Mouse (Mus musculus) liver, embryonic 11.5 days (tissue): ENCODE results near the gene Ndufs2. TPM values are rescaled to one million over a fixed set of nuclear protein-coding genes. Genes with fewer than 3 reads are reported as not detected.

Source experiments
- ATAC-seq: fragments of 200-750 bp; cut with Nextera tagmentation; replicated peaks from 2 replicates; pipeline ENCODE4 v1.8.0; 2017; ENCODE audit warnings: moderate number of reproducible peaks, mild to moderate bottlenecking, moderate TSS enrichment, moderate library complexity; ENCODE audit not compliant: low FRiP score
- DNase-seq: peaks from one replicate; pipeline ENCODE4 v3.0.0-alpha.2; 2017; ENCODE audit warnings: low spot score
- H3K27ac ChIP-seq: fragments of 300-500 bp; sonication (generic); 2 replicates; pipeline ENCODE4 v1.5.1; 2014; ENCODE audit warnings: mild to moderate bottlenecking, low read depth, low read length, control low read depth
- H3K27me3 ChIP-seq: fragments of 300-500 bp; sonication (generic); replicated peaks from 2 replicates; pipeline ENCODE4 v1.6.1; 2014; ENCODE audit warnings: low read length, mixed read lengths; ENCODE audit not compliant: control insufficient read depth, insufficient read depth
- H3K36me3 ChIP-seq: fragments of 300-500 bp; sonication (generic); 2 replicates; pipeline ENCODE4 v1.6.1; 2014; ENCODE audit warnings: mild to moderate bottlenecking, low read length, moderate library complexity, mixed read lengths; ENCODE audit not compliant: control insufficient read depth, insufficient read depth
- H3K4me1 ChIP-seq: fragments of 300-500 bp; sonication (generic); replicated peaks from 2 replicates; pipeline ENCODE4 v1.6.1; 2014; ENCODE audit warnings: low read length, mixed read lengths; ENCODE audit not compliant: control insufficient read depth, insufficient read depth
- H3K4me2 ChIP-seq: fragments of 300-500 bp; sonication (generic); 2 replicates; pipeline ENCODE4 v1.6.1; 2014; ENCODE audit warnings: mild to moderate bottlenecking, control low read depth, moderate library complexity
- H3K4me3 ChIP-seq: fragments of 300-500 bp; sonication (generic); 2 replicates; pipeline ENCODE4 v1.5.1; 2014; ENCODE audit warnings: low read depth, low read length, control low read depth
- H3K9ac ChIP-seq: fragments of 300-500 bp; sonication (generic); 2 replicates; pipeline ENCODE4 v1.6.1; 2014; ENCODE audit warnings: low read depth, low read length, control low read depth
- H3K9me3 ChIP-seq: fragments of 300-500 bp; sonication (generic); 2 replicates; pipeline ENCODE4 v1.6.1; 2016; ENCODE audit warnings: low read length, inconsistent platforms, mixed read lengths; ENCODE audit not compliant: control insufficient read depth
- WGBS: fragments of 180-500 bp; shearing (Covaris S2); extraction: QIAGEN DNeasy Blood & Tissue Kit; methylation state at CpG from one replicate; pipeline ENCODE4 v1.1.7; 2014; 5-methylcytosine and 5-hydroxymethylcytosine counted together
- polyA plus RNA-seq: library from polyadenylated mRNA; unstranded; fragments of >200 nt; fragmentation: Nextera tagmentation; extraction: Ambion mirVana; gene quantifications from 2 replicates; pipeline ENCODE4 v1.2.1, GENCODE M21; 2014

Gene Ndufs2
- polyA plus RNA-seq, 1 experiment from 2014 or later = 262 TPM

DNA sequence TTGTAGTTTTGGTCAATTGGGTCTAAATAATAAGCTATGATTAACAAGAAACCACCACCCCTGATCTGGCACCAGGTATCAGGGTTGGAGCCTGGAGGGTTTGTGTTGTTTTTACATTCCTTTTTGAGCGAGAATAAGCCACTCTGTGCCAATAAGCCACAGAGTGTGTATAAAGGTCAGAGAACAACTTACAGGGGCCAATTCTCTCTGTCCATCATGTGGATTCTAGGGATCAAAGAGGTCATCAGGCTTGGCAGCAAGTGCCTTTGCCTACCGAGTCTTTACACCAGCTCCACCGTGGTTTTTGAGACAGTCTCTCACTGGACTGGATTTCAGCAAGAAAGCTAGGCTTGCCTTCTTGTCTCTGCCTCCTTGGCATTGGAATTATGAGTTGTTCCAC, 38.3 kb downstream of the Ndufs2 start:
- H3K4me2 ChIP-seq = no peak overlapping the region
- no peaks in the 10 kb centered on the region for H3K9me3 ChIP-seq
- no peak overlapping the region for H3K4me3 ChIP-seq
- no peak for DNase-seq
- H3K27ac ChIP-seq = no peak overlapping the region
- ATAC-seq = no peak
- H3K27me3 ChIP-seq = peaks cover 2% of the 10 kb centered on the region; the same call in 1 of the 2 replicates
- no peaks in the 10 kb centered on the region for H3K36me3 ChIP-seq
- 51% methylated on average over 3 of the region's 3 CpGs for WGBS
- H3K9ac ChIP-seq = no peak overlapping the region
- H3K4me1 ChIP-seq = peaks cover 7% of the 10 kb centered on the region; the same call in 1 of the 2 replicates

DNA sequence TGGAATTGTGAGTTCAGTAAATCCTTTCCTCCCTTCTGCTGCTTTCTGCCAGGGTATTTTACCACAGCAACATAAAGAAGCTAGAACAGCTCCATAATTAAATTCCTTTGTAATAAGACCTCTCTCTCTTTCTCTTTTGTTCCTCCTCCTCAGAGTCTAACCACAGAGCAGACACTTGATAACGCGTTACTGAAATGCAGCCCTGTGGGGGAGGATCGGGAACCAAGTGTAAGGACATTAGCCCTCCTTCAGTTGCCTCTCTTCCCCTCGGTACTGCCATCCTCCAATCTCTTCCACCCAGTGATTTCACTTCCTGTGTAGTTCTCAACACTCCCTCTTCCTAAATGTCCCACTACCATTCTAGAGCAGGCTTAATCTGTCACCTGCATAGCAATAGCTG, 41.8 kb downstream of the Ndufs2 start:
- Histone ChIP-seq H3K27me3 (peaks cover 2% of the 10 kb centered on the region), H3K4me3 (no peak overlapping the region), H3K4me1 (peaks cover 7% of the 10 kb centered on the region; the same call in 1 of the 2 replicates), H3K27ac (no peak overlapping the region), H3K9ac (no peak overlapping the region), H3K4me2 (no peak overlapping the region), H3K36me3 (no peaks in the 10 kb centered on the region), H3K9me3 (no peaks in the 10 kb centered on the region)
- WGBS = 21% methylated on average over 4 of the region's 4 CpGs
- no peak for ATAC-seq
- DNase-seq = no peak

DNA sequence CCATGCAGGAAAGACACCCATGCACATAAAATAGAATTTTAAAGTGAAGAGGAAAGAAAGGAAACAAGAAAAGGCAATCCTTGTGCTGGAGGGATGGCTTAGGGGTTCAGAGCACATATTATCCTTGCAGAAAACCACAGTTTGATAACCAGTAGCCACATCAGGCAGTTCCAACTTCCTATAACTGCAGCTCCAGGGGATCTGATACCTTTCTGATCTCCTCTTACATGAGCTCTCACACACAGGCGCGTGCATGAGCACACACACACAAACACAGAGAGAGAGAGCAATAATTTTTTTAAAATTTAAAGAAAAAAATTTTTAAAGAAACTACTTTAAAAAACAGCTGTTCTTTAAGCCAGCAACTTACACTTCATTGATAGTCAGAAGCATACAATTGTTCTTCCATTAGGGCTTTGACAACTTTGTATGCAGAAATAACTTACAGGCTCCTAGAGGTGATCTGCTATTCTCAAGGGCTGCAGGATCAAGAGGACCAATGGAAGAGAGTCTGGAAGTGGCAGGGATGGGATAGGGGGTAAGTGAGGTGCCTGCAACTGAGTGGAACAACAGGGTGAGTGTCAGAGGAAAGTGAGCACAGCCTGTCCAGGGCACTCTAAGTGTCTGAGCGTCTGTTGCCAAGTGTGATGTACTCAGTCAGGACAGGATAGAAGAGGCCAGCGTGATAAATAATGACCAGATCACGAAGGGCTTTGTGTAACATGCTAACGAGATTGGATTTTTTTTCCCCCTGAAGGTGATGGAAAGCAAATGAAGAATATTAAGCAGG, 45.3 kb downstream of the Ndufs2 start:
- Histone ChIP-seq H3K4me1 (peaks cover 7% of the 10 kb centered on the region; the same call in 1 of the 2 replicates), H3K36me3 (no peaks in the 10 kb centered on the region), H3K4me2 (no peak overlapping the region), H3K9ac (no peak overlapping the region), H3K9me3 (no peaks in the 10 kb centered on the region), H3K27me3 (no peaks in the 10 kb centered on the region; the same call in none of the 2 replicates), H3K4me3 (no peak overlapping the region), H3K27ac (no peak overlapping the region)
- 58% methylated on average over 6 of the region's 6 CpGs for WGBS
- DNase-seq (no peak), ATAC-seq (no peak)

DNA sequence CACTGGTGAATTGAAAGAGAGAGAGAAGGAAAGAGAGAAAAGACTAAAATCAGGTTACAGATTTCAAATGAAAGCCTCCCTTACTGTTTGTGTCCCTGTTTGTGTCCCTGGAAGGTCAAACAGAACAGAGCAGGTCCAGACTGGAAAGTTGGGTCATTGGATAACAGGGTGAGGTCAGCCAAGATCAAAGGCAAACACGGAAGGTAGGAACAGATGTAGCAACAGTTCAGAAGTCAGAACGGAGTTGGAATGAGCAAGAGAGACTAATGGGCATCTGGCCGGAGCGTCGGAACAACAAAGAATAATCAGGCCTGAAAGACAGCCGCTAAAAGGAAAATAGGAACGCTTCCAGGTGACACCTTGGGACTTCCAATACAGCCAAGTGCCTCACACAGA, 46.9 kb downstream of the Ndufs2 start:
- Histone ChIP-seq H3K4me1 (0 out of 2 replicates have a peak, but pooled peaks cover 1% of the 10 kb centered on the region), H3K4me2 (no peak overlapping the region), H3K36me3 (no peaks in the 10 kb centered on the region), H3K9ac (no peak overlapping the region), H3K9me3 (no peaks in the 10 kb centered on the region), H3K4me3 (no peak overlapping the region), H3K27ac (no peak overlapping the region), H3K27me3 (no peaks in the 10 kb centered on the region; the same call in 1 of the 2 replicates)
- no peak; the same call in 1 of the 2 replicates for ATAC-seq
- no peak for DNase-seq
- 57% methylated on average over 7 of the region's 7 CpGs for whole genome bisulfite sequencing

DNA sequence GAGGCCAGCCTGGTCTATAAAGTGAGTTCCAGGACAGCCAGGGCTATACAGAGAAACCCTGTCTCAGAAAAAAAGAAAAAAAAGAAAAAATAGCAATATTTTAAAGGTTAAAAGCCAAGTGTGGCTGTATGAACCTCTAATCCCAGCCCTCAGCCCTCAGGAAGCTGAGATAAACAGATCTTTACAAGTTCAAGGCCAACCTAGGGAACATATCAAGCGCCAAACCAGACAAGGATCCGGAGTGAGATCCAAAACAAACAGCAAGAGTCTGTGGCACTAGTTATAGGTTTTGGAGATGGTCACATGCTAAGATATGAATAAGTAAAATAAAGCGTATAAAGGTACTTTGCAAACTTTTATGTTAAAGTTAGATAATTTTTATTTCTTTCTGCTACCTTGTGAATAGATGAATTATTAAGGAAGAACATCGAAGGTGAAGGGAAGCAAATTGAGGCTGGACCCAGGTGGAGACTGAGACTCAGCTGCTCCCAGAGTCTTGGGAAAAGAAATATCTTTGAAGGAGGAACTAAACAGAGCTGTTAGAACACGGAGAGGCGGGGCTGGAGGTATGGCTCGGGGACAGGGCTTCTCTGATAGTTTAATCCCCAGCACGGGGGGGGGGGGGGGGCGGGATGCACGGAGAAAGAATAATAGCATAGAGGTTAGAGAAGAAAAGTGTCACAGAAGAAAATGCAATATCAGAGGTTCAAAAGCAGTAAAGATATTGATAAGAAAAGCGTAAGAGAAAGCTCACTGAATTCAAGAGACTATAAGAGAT, 47.5 kb downstream of the Ndufs2 start:
- Histone ChIP-seq H3K36me3 (no peaks in the 10 kb centered on the region), H3K9ac (no peak overlapping the region), H3K9me3 (no peaks in the 10 kb centered on the region), H3K4me2 (no peak overlapping the region), H3K27ac (0 out of 2 replicates have a peak overlapping the region, but pooled peaks have one; percentile 0), H3K27me3 (no peaks in the 10 kb centered on the region; the same call in 1 of the 2 replicates), H3K4me3 (no peak overlapping the region), H3K4me1 (no peaks in the 10 kb centered on the region)
- 48% methylated on average over 11 of the region's 11 CpGs for WGBS
- ATAC-seq = no peak
- DNase-seq = no peak

DNA sequence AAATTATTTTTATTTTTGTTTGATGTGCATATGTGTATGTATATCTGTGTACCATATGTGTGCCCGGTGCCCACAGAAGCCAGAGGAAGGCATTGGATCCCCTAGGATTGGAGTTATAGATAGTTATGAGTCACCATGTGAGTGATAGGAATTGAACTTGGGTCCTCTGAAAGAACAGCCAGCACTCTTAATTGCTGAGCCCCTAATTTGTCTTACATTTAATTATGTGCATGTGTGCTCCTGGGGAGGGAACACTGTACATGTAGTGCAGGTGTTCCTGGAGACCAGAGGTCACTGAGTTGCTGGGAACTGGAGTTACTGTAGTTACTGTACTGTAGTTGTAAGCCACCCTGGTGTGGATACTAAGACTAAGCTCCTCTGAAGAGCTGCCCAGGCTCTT, 50.4 kb downstream of the Ndufs2 start:
- WGBS = 89% methylated on average over 1 of the region's 1 CpGs

DNA sequence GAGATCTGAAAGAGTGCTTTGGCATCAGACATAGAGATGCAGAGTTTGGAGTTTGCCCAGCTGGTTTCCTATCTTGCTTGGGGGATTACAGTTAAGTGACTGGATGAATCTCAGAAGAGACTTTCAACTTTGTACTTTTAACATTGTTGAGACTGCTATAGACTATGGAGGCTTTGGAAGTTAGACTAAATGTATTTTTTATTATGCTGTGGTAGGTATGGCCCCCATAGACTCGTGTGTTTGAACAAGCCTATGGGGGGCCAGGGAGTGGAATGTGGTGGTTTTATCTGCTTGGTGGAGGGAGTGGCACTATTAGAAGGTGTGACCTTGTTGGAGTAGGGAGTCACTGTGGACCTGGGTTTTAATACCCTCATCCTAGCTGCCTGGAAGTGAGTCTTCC, 51.7 kb downstream of the Ndufs2 start:
- WGBS = 40% methylated on average over 1 of the region's 1 CpGs
- H3K36me3 ChIP-seq = no peaks in the 10 kb centered on the region
- no peaks in the 10 kb centered on the region for H3K9me3 ChIP-seq
- H3K4me1 ChIP-seq = no peaks in the 10 kb centered on the region
- ATAC-seq = no peak
- peaks cover 24% of the 10 kb centered on the region for H3K27me3 ChIP-seq
- H3K9ac ChIP-seq = no peak overlapping the region
- no peak overlapping the region for H3K27ac ChIP-seq
- no peak for DNase-seq
- no peak overlapping the region for H3K4me2 ChIP-seq
- no peak overlapping the region for H3K4me3 ChIP-seq

More for the DNA sequence above, 50.4 kb downstream of the Ndufs2 start:
- no peak for ATAC-seq
- H3K9me3 ChIP-seq = no peaks in the 10 kb centered on the region
- no peak overlapping the region for H3K4me3 ChIP-seq
- H3K9ac ChIP-seq = no peak overlapping the region
- H3K27me3 ChIP-seq = peaks cover 11% of the 10 kb centered on the region
- no peak for DNase-seq
- no peaks in the 10 kb centered on the region for H3K4me1 ChIP-seq
- no peaks in the 10 kb centered on the region for H3K36me3 ChIP-seq
- no peak overlapping the region for H3K27ac ChIP-seq
- H3K4me2 ChIP-seq = no peak overlapping the region

DNA sequence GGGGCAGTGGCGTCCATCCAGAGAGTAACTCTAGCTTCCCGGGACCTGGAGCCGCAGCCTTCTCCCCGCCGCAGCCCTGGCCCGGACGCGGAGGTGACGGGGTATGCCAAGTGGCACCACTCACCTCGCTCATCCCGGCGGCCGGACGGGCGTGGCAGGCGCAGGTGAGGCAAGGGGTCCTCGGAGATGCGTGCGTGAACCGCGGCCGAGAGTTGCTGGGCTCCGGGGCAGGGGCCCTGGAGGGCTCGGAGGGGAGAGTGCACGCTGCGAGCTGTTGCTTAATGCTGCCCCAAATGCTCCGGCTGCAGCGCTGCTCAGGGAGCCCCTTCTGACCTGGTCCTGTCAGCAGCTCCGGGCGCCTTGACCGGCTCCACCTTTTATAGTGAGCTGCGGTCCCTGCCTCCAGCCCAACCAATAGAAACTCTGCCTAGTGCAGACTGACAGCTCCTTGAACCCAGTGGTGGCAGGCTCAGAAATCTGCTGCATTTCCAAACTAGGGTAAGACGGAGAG, 55.2 kb downstream of the Ndufs2 start, which contains the start of gene Pcp4l1:
Gene Pcp4l1, minus strand, starts transcription at position 382 of the 511 bp plus-strand sequence.
- Histone ChIP-seq H3K4me1 (peaks cover 6% of the 10 kb centered on the region), H3K27ac (no peak within 1 kb of the TSS), H3K4me2 (peak within 1 kb of the TSS; percentile 75), H3K9me3 (no peaks in the 10 kb centered on the region), H3K9ac (no peak within 1 kb of the TSS), H3K36me3 (no peaks in the 10 kb centered on the region), H3K27me3 (peaks cover 50% of the 10 kb centered on the region), H3K4me3 (peak within 1 kb of the TSS; percentile 43)
- DNase-seq (peak; percentile 48), ATAC-seq (peak; percentile 67)
- WGBS = 1% methylated on average over 33 of the region's 33 CpGs
